Mouse (Mus musculus): ENCODE measurements at regions not wholly inside any gene's neighbourhood (a gene's known extent, or its start where the extent isn't known, plus 50 kb on each side); places are given as distances from the start of the nearest gene placed in this dataset.
A peak's percentile ranks its signal among the peaks of the same experiment; 100 is the strongest.

- peak in 1 of 2 experiments; percentile 15 for DNase-seq
- intact Hi-C loops (cut with DNase I) = loop anchor here (1.0 kb wide), 1 partner anchor 151 kb away; no protein-coding TSS in a partner anchor
These were observed 83.3 kb downstream of the Insig2 start for GRCm38 (mm10) chr1:121249081-121249480.

GRCm38 (mm10) chr1:121250686-121251085 lies 81.7 kb downstream of the Insig2 start:
- intact Hi-C loops (cut with DNase I) = no loop called here
- no peak for DNase-seq

GRCm38 (mm10) chr1:121252056-121252455 lies 80.3 kb downstream of the Insig2 start:
- intact Hi-C loops (cut with DNase I) = no loop called here
- no peak for DNase-seq

- peak; percentile 3 to 6 for DNase-seq
- intact Hi-C loops (cut with DNase I) = no loop called here
These were observed 78.2 kb downstream of the Insig2 start for GRCm38 (mm10) chr1:121254196-121254595.
